Mouse (Mus musculus) E14TG2a.4 (cell line): ENCODE data around the gene Camkk1.

ENCODE experiments used
- CTCF ChIP-seq: conservative IDR thresholded peaks from 2 replicates; pipeline ENCODE4 v1.5.1; 2014; ENCODE audit warnings: low read length
- NANOG ChIP-seq: IDR thresholded peaks from 2 replicates; pipeline ENCODE4 v1.6.1; 2014; ENCODE audit warnings: borderline replicate concordance, low read length, mixed read lengths

DNA sequence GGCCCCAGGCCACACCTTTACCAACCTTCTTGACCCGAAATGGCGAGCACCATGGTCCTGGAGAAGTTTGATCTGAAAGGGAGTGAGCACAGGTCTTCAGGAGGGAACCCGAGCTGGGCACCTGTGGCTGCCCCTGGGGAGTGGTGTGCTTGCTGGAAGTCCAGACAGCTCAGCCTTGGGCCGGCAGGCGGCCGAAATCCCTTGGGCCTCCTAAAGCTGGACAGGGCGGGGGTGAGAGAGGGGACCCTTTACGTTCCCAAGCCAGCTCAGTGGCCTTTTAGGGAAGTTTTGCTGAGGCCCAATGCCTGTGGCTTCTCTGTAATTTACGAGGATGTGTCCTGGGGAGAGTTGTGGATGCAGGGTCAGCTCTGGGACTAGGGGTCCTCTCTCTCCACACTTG is 28.1 kb upstream of the Camkk1 start:
- no peak for TF ChIP-seq CTCF
- no peak for TF ChIP-seq NANOG
